Mouse (Mus musculus): ENCODE measurements around the gene Slc22a14.

DNA sequence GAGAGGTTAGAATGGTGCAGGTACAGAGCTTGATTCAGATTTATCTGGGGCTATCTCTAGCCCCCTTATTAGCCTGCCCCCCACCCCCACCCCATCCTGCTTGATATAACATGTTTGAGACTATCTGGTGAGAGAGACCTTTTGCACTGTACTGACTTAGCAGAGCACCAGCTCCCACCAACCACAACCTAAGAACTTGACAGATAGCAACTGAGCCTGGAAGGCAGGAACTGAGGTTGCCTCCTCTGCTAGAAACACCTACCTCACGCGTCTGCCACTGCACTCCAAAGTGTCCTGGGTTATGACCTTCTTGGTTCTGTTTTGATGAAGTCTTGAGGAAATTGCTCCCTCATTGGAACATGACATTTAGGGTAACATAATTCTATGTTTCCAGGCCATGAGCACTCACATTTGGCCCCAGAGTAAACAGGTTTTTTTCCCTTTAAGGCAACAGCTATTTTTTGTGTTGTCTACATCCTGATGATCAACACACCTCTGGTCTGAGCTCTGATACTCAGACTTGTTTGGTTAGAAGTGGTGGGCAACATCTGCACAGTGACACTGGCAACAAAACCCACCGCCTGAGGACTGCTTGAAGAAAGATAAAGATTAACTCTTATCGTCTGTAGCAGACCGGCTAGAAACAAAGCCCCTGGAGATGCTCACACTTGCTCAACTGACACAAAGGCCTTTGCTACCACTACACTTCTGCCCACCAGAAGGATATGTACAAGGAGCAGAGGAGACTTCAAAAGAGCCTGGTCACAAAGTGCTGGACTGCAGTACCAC lies 84.3 kb downstream of the Slc22a14 start:
- TF ChIP-seq POLR2A (IDR thresholded peaks at IDR 0.05; ENCODE audit: low read depth, low read length) (no peak), CTCF (IDR thresholded peaks at IDR 0.05; ENCODE audit: extremely low read depth, insufficient read length, insufficient replicate concordance, low read depth, low read length) (no peak)
